Mouse (Mus musculus) embryonic fibroblast, embryonic 13.5 days (primary cell): Measurements from ENCODE around the gene Ppy.

Experiments used
- CTCF ChIP-seq: IDR thresholded peaks from 2 replicates; pipeline ENCODE4 v1.5.1; 2011; ENCODE audit warnings: mild to moderate bottlenecking, control low read depth, low read length, moderate library complexity, borderline replicate concordance; ENCODE audit not compliant: insufficient read depth
- POLR2A ChIP-seq: IDR thresholded peaks from 2 replicates; pipeline ENCODE4 v1.6.1; 2011; ENCODE audit warnings: low read depth, mild to moderate bottlenecking, control low read depth, low read length, moderate library complexity

DNA sequence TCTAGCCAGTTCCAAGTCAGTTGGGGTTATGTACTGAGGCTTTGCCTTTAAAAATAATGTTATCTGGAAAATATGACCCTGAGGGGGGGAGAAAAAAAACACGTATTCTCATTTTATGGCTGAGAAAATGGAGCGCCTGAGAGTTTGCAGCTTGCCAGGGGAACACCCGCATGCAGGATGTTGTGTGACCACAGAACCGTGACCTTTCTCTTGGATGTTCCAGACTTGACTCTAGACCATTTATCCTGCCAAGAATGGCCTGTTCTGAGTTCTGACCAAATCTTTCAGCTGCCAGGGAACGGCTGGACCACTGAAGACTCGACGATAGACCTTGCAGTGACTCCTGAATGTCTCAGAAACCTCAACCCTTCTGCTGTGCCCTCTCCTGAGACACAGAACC is 47.9 kb downstream of the Ppy start:
- TF ChIP-seq POLR2A (no peak), CTCF (no peak)
